In genomic region chr5:143527486-143528307, GRCm38 (mm10) we compare ENCODE assay signal across 8 mouse cellular contexts. TPM values are rescaled to one million over a fixed set of nuclear protein-coding genes. Genes with fewer than 3 reads are reported as not detected.
A peak's percentile ranks its signal among the peaks of the same experiment; 100 is the strongest.
DNase-seq lines count a peak whose midpoint lies in the region; ATAC-seq lines count a peak whose summit lies in the region.

Rac1 (minus strand) TSS chr5:143528036.

- H3K9me3 ChIP-seq in hindbrain, embryonic 11.5 days (ENCODE audit: control insufficient read depth, low read length), result no peaks in the 10 kb centered on the region

- H3K36me3 ChIP-seq in hindbrain, embryonic 11.5 days (ENCODE audit: control insufficient read depth, insufficient read depth, low read length), result no peaks in the 10 kb centered on the region

- peaks cover 9% of the 10 kb centered on the region; the same call in 1 of the 2 replicates for H3K4me1 ChIP-seq in hindbrain, embryonic 11.5 days (replicated peaks; ENCODE audit: control insufficient read depth, insufficient read depth, low read length)

- peak within 1 kb of the TSS; percentile 97 for H3K4me3 ChIP-seq in hindbrain, embryonic 11.5 days (ENCODE audit: low read depth, low read length)

- no peaks in the 10 kb centered on the region for H3K27me3 ChIP-seq in hindbrain, embryonic 11.5 days (ENCODE audit: control insufficient read depth, insufficient read depth, low read length)

- peak; percentile 99 for DNase-seq in MN1 (ENCODE audit: low spot score)
- DNase-seq in cerebellum, adult 9-10 months, result peak; percentile 95
- peak; percentile 88 to 97 for DNase-seq in frontal cortex, adult 2 months (ENCODE audit: extremely low spot score in 1 of 2, low spot score in 1 of 2)
- DNase-seq in hindbrain, embryonic 11.5 days (ENCODE audit: low spot score), result peak; percentile 99
- peak; percentile 98 to 99 for DNase-seq in layer of hippocampus, postnatal 10 days (ENCODE audit: low spot score in 2 of 2)
- peak; percentile 97 for DNase-seq in lung, postnatal 10 days
- DNase-seq in ovary, postnatal 36 days (ENCODE audit: low spot score), result peak; percentile 98
- DNase-seq in thymus, postnatal 25 days, result peak; percentile 95

- H3K4me2 ChIP-seq in hindbrain, embryonic 11.5 days (replicated peaks; ENCODE audit: low read depth, low read length), result peak within 1 kb of the TSS; percentile 62

- WGBS in hindbrain, embryonic 11.5 days, result under 1% methylated on average over 78 of the region's 105 CpGs

- ATAC-seq in hindbrain, embryonic 11.5 days (ENCODE audit: low FRiP score), result peak; percentile 95

- H3K9ac ChIP-seq in hindbrain, embryonic 11.5 days (ENCODE audit: low read depth, low read length), result peak within 1 kb of the TSS; percentile 99

- peak within 1 kb of the TSS; percentile 94 for H3K27ac ChIP-seq in hindbrain, embryonic 11.5 days (ENCODE audit: low read depth, low read length)

RNA-seq across cellular contexts. Expression of gene Rac1, which starts in this region (rescaled TPM):
- 490 and 503 TPM in 2 replicates for polyA plus RNA-seq in frontal cortex, adult 2 months (2012; rRNA removed)
- 471 and 512 TPM in 2 replicates for polyA plus RNA-seq in hindbrain, embryonic 11.5 days (2014; fragmentation: Nextera tagmentation; extraction: Ambion mirVana)
- total RNA-seq in layer of hippocampus, postnatal 10 days (2021), result 100 to 1,000 TPM; 444 to 449 TPM

Comparison
In these comparisons a context has a peak if more than half of its experiments do, and no peak if none do; other contexts are left out.
1. Peak in every context shown above with its lines: DNase-seq, ATAC-seq, H3K4me3 ChIP-seq and H3K27ac ChIP-seq.